15 mouse cellular contexts compared by ENCODE assay signal in genomic region chr19:53544923-53545561, GRCm38 (mm10). TPM values are rescaled to one million over a fixed set of nuclear protein-coding genes. Genes with fewer than 3 reads are reported as not detected.
"Had no signal": no experiment of that assay in that cellular context is flagged by ENCODE, and none has a peak within 500 bp of the region (broad histone marks: within the 10 kb centered on the region; RNA-seq: fewer than 3 reads in every experiment).

No protein-coding gene starts in this region.

- H3K9me3 ChIP-seq: limb, embryonic 10.5 days; liver, embryonic 15.5 days; megakaryocyte, embryonic 14.5 days; midbrain, embryonic 15.5 days; neural tube, embryonic 13.5 days had no signal

- H3K9ac ChIP-seq: liver, embryonic 15.5 days; midbrain, embryonic 15.5 days; neural tube, embryonic 13.5 days had no signal

- DNase-seq: kidney, adult 2 months; kidney, postnatal 25 days; lung, adult 2 months; lung, postnatal 36 days; right cerebral cortex, postnatal 25 days; thymus, adult 18-20 months; thymus, postnatal 25 days had no signal

- H3K4me3 ChIP-seq: left cerebral cortex, adult 2 months; limb, embryonic 10.5 days; liver, embryonic 15.5 days; megakaryocyte, embryonic 14.5 days; midbrain, embryonic 15.5 days; neural tube, embryonic 13.5 days had no signal

- H3K27me3 ChIP-seq: liver, embryonic 15.5 days; midbrain, embryonic 15.5 days; neural tube, embryonic 13.5 days had no signal

- H3K36me3 ChIP-seq: midbrain, embryonic 15.5 days; neural tube, embryonic 13.5 days had no signal

- H3K27ac ChIP-seq: left cerebral cortex, adult 2 months; limb, embryonic 10.5 days; liver, embryonic 15.5 days; midbrain, embryonic 15.5 days; neural tube, embryonic 13.5 days; stomach, postnatal 0 days had no signal

- H3K4me1 ChIP-seq: liver, embryonic 15.5 days; midbrain, embryonic 15.5 days had no signal

RNA-seq across cellular contexts. Expression of gene Nutf2-ps1, which starts 43.8 kb away (rescaled TPM):
- total RNA-seq: monocyte, adult 5-6 weeks had no signal
